Mouse (Mus musculus) neutrophil, adult 65 days (primary cell): Measurements from ENCODE around the gene Mrpl19. TPM values are rescaled to one million over a fixed set of nuclear protein-coding genes. Genes with fewer than 3 reads are reported as not detected.

ENCODE experiments used
- total RNA-seq: library from RNA; stranded (reverse); gene quantifications from 2 replicates; pipeline ENCODE4 v1.2.4, GENCODE M21; 2023

Gene Mrpl19
- total RNA-seq: 13.6 and 19.3 TPM in 2 replicates

GRCm38 (mm10) chr6:81965296-81966067 lies at the start of gene Mrpl19:
TSS of gene Mrpl19 (minus strand) at chr6:81965958.

GRCm38 (mm10) chr6:81923523-81924142 lies 42.1 kb downstream of the Mrpl19 start, which contains the start of gene Gcfc2:
TSS of gene Gcfc2 (plus strand) at chr6:81923669.

Other genes starting within 250 kb of the Mrpl19 start
- gene Gcfc2, start 42.3 kb downstream of the Mrpl19 start, total RNA-seq: 6.4 and 15.4 TPM in 2 replicates
- not detected in 2 replicates for gene Eva1a, start 75.1 kb upstream of the Mrpl19 start, total RNA-seq